Mouse (Mus musculus): ENCODE measurements around the gene Aff1. TPM values are rescaled to one million over a fixed set of nuclear protein-coding genes. Genes with fewer than 3 reads are reported as not detected.

Aff1 gene
- polyA plus RNA-seq, 1 experiment from 2014 or later: 9.9 TPM

GRCm38 (mm10) chr5:103807637-103808312, 115.6 kb downstream of the Aff1 start:
- no peak overlapping the region for H3K27ac ChIP-seq (replicated peaks in 1 of 2; ENCODE audit: control insufficient read depth in 1 of 2, insufficient read depth in 1 of 2, low read depth in 2 of 2, low read length in 2 of 2)
- H3K4me1 ChIP-seq (ENCODE audit: control insufficient read depth in 2 of 2, insufficient read depth in 2 of 2, low read length in 2 of 2): peaks cover 13 to 27% of the 10 kb centered on the region in 2 experiments
- 45% methylated on average over 7 of the region's 7 CpGs for WGBS
- H3K9ac ChIP-seq (ENCODE audit: low read length): no peak overlapping the region
- no peak for ATAC-seq (ENCODE audit: insufficient number of reproducible peaks, insufficient read depth, low FRiP score, low read depth)
- 0 out of 2 replicates have a peak, but pooled peaks cover 4% of the 10 kb centered on the region for H3K36me3 ChIP-seq (ENCODE audit: control insufficient read depth, insufficient read depth, low read length)
- H3K27me3 ChIP-seq (ENCODE audit: control insufficient read depth, insufficient read depth, low read length): no peaks in the 10 kb centered on the region
- no peaks in the 10 kb centered on the region for H3K9me3 ChIP-seq (ENCODE audit: control insufficient read depth, low read length)
- no peak overlapping the region for H3K4me2 ChIP-seq (ENCODE audit: low read length)
- no peak overlapping the region for H3K4me3 ChIP-seq (ENCODE audit: control insufficient read depth in 1 of 2, insufficient read depth in 1 of 2, low read depth in 1 of 2, low read length in 2 of 2)

- 0 out of 2 replicates have a peak, but pooled peaks cover 4% of the 10 kb centered on the region for H3K36me3 ChIP-seq (ENCODE audit: control insufficient read depth, insufficient read depth, low read length)
- H3K4me2 ChIP-seq (ENCODE audit: low read length): no peak overlapping the region
- no peaks in the 10 kb centered on the region for H3K27me3 ChIP-seq (ENCODE audit: control insufficient read depth, insufficient read depth, low read length)
- H3K27ac ChIP-seq (replicated peaks in 1 of 2; ENCODE audit: control insufficient read depth in 1 of 2, insufficient read depth in 1 of 2, low read depth in 2 of 2, low read length in 2 of 2): no peak overlapping the region
- no peak overlapping the region for H3K9ac ChIP-seq (ENCODE audit: low read length)
- H3K9me3 ChIP-seq (ENCODE audit: control insufficient read depth, low read length): no peaks in the 10 kb centered on the region
- ATAC-seq (ENCODE audit: insufficient number of reproducible peaks, insufficient read depth, low FRiP score, low read depth): no peak
- peaks cover 8 to 18% of the 10 kb centered on the region in 2 experiments for H3K4me1 ChIP-seq (ENCODE audit: control insufficient read depth in 2 of 2, insufficient read depth in 2 of 2, low read length in 2 of 2)
- H3K4me3 ChIP-seq (ENCODE audit: control insufficient read depth in 1 of 2, insufficient read depth in 1 of 2, low read depth in 1 of 2, low read length in 2 of 2): no peak overlapping the region
- WGBS: 91% methylated on average over 7 of the region's 7 CpGs
These were observed 117.6 kb downstream of the Aff1 start for GRCm38 (mm10) chr5:103809674-103810330.

GRCm38 (mm10) chr5:103813291-103813690, 121.1 kb downstream of the Aff1 start:
- Histone ChIP-seq H3K27ac (replicated peaks in 1 of 2; ENCODE audit: control insufficient read depth in 1 of 2, insufficient read depth in 1 of 2, low read depth in 2 of 2, low read length in 2 of 2) (no peak overlapping the region), H3K9me3 (ENCODE audit: control insufficient read depth, low read length) (no peaks in the 10 kb centered on the region), H3K4me3 (ENCODE audit: control insufficient read depth in 1 of 2, insufficient read depth in 1 of 2, low read depth in 1 of 2, low read length in 2 of 2) (no peak overlapping the region), H3K4me2 (ENCODE audit: low read length) (no peak overlapping the region), H3K27me3 (ENCODE audit: control insufficient read depth, insufficient read depth, low read length) (no peaks in the 10 kb centered on the region), H3K36me3 (ENCODE audit: control insufficient read depth, insufficient read depth, low read length) (0 out of 2 replicates have a peak, but pooled peaks cover 4% of the 10 kb centered on the region), H3K9ac (ENCODE audit: low read length) (no peak overlapping the region), H3K4me1 (ENCODE audit: control insufficient read depth in 2 of 2, insufficient read depth in 2 of 2, low read length in 2 of 2) (peaks cover 0 to 9% of the 10 kb centered on the region in 2 experiments; a peak in 1 of 4 replicates)
- no peak for ATAC-seq (ENCODE audit: insufficient number of reproducible peaks, insufficient read depth, low FRiP score, low read depth)
- 82% methylated on average over 5 of the region's 5 CpGs for WGBS

- H3K4me3 ChIP-seq (ENCODE audit: control insufficient read depth in 1 of 2, insufficient read depth in 1 of 2, low read depth in 1 of 2, low read length in 2 of 2): no peak overlapping the region
- ATAC-seq (ENCODE audit: insufficient number of reproducible peaks, insufficient read depth, low FRiP score, low read depth): no peak
- WGBS: 78% methylated on average over 12 of the region's 12 CpGs
These were observed 121.9 kb downstream of the Aff1 start for GRCm38 (mm10) chr5:103813997-103814542.

GRCm38 (mm10) chr5:103814551-103815248, 122.5 kb downstream of the Aff1 start:
- no peak overlapping the region for H3K9ac ChIP-seq (ENCODE audit: low read length)
- WGBS: 63% methylated on average over 16 of the region's 16 CpGs
- H3K4me2 ChIP-seq (ENCODE audit: low read length): no peak overlapping the region
- H3K27ac ChIP-seq (replicated peaks in 1 of 2; ENCODE audit: control insufficient read depth in 1 of 2, insufficient read depth in 1 of 2, low read depth in 2 of 2, low read length in 2 of 2): no peak overlapping the region
- peak; percentile 12; the same call in 1 of the 2 replicates for ATAC-seq (ENCODE audit: insufficient number of reproducible peaks, insufficient read depth, low FRiP score, low read depth)
- peaks cover 0 to 9% of the 10 kb centered on the region in 2 experiments; a peak in 1 of 4 replicates for H3K4me1 ChIP-seq (ENCODE audit: control insufficient read depth in 2 of 2, insufficient read depth in 2 of 2, low read length in 2 of 2)
- no peaks in the 10 kb centered on the region for H3K9me3 ChIP-seq (ENCODE audit: control insufficient read depth, low read length)
- H3K4me3 ChIP-seq (ENCODE audit: control insufficient read depth in 1 of 2, insufficient read depth in 1 of 2, low read depth in 1 of 2, low read length in 2 of 2): no peak overlapping the region
- 0 out of 2 replicates have a peak, but pooled peaks cover 4% of the 10 kb centered on the region for H3K36me3 ChIP-seq (ENCODE audit: control insufficient read depth, insufficient read depth, low read length)
- H3K27me3 ChIP-seq (ENCODE audit: control insufficient read depth, insufficient read depth, low read length): peaks cover 6% of the 10 kb centered on the region; the same call in 1 of the 2 replicates

More at GRCm38 (mm10) chr5:103813997-103814542, 121.9 kb downstream of the Aff1 start:
- H3K27ac ChIP-seq (replicated peaks in 1 of 2; ENCODE audit: control insufficient read depth in 1 of 2, insufficient read depth in 1 of 2, low read depth in 2 of 2, low read length in 2 of 2): no peak overlapping the region
- no peak overlapping the region for H3K4me2 ChIP-seq (ENCODE audit: low read length)
- H3K27me3 ChIP-seq (ENCODE audit: control insufficient read depth, insufficient read depth, low read length): peaks cover 6% of the 10 kb centered on the region; the same call in 1 of the 2 replicates
- no peak overlapping the region for H3K9ac ChIP-seq (ENCODE audit: low read length)
- peaks cover 0 to 9% of the 10 kb centered on the region in 2 experiments; a peak in 1 of 4 replicates for H3K4me1 ChIP-seq (ENCODE audit: control insufficient read depth in 2 of 2, insufficient read depth in 2 of 2, low read length in 2 of 2)
- H3K36me3 ChIP-seq (ENCODE audit: control insufficient read depth, insufficient read depth, low read length): 0 out of 2 replicates have a peak, but pooled peaks cover 4% of the 10 kb centered on the region
- H3K9me3 ChIP-seq (ENCODE audit: control insufficient read depth, low read length): no peaks in the 10 kb centered on the region

GRCm38 (mm10) chr5:103815249-103815617, 123.1 kb downstream of the Aff1 start:
- WGBS: 58% methylated on average over 4 of the region's 4 CpGs
- Histone ChIP-seq H3K9me3 (ENCODE audit: control insufficient read depth, low read length) (no peaks in the 10 kb centered on the region), H3K36me3 (ENCODE audit: control insufficient read depth, insufficient read depth, low read length) (0 out of 2 replicates have a peak, but pooled peaks cover 4% of the 10 kb centered on the region), H3K9ac (ENCODE audit: low read length) (no peak overlapping the region), H3K27ac (replicated peaks in 1 of 2; ENCODE audit: control insufficient read depth in 1 of 2, insufficient read depth in 1 of 2, low read depth in 2 of 2, low read length in 2 of 2) (no peak overlapping the region), H3K27me3 (ENCODE audit: control insufficient read depth, insufficient read depth, low read length) (peaks cover 6% of the 10 kb centered on the region; the same call in 1 of the 2 replicates), H3K4me2 (ENCODE audit: low read length) (no peak overlapping the region), H3K4me1 (ENCODE audit: control insufficient read depth in 2 of 2, insufficient read depth in 2 of 2, low read length in 2 of 2) (peaks cover under 1 to 9% of the 10 kb centered on the region in 2 experiments; a peak in 1 of 4 replicates), H3K4me3 (ENCODE audit: control insufficient read depth in 1 of 2, insufficient read depth in 1 of 2, low read depth in 1 of 2, low read length in 2 of 2) (no peak overlapping the region)
- no peak for ATAC-seq (ENCODE audit: insufficient number of reproducible peaks, insufficient read depth, low FRiP score, low read depth)

GRCm38 (mm10) chr5:103816718-103817117, 124.5 kb downstream of the Aff1 start:
- 94% methylated on average over 3 of the region's 3 CpGs for WGBS
- peaks cover 3 to 9% of the 10 kb centered on the region in 2 experiments; a peak in 1 of 4 replicates for H3K4me1 ChIP-seq (ENCODE audit: control insufficient read depth in 2 of 2, insufficient read depth in 2 of 2, low read length in 2 of 2)
- H3K36me3 ChIP-seq (ENCODE audit: control insufficient read depth, insufficient read depth, low read length): no peaks in the 10 kb centered on the region
- H3K4me2 ChIP-seq (ENCODE audit: low read length): no peak overlapping the region
- peaks cover 6% of the 10 kb centered on the region; the same call in 1 of the 2 replicates for H3K27me3 ChIP-seq (ENCODE audit: control insufficient read depth, insufficient read depth, low read length)
- H3K27ac ChIP-seq (replicated peaks in 1 of 2; ENCODE audit: control insufficient read depth in 1 of 2, insufficient read depth in 1 of 2, low read depth in 2 of 2, low read length in 2 of 2): no peak overlapping the region
- no peak for ATAC-seq (ENCODE audit: insufficient number of reproducible peaks, insufficient read depth, low FRiP score, low read depth)
- no peak overlapping the region for H3K9ac ChIP-seq (ENCODE audit: low read length)
- no peaks in the 10 kb centered on the region for H3K9me3 ChIP-seq (ENCODE audit: control insufficient read depth, low read length)
- no peak overlapping the region for H3K4me3 ChIP-seq (ENCODE audit: control insufficient read depth in 1 of 2, insufficient read depth in 1 of 2, low read depth in 1 of 2, low read length in 2 of 2)

Measured in heart, embryonic 14.5 days (tissue).